22 mouse cellular contexts compared by ENCODE assay signal in genomic region chr5:114415606-114416005, GRCm38 (mm10).
"Had no signal": no experiment of that assay in that cellular context is flagged by ENCODE, and none has a peak within 500 bp of the region (broad histone marks: within the 10 kb centered on the region; RNA-seq: fewer than 3 reads in every experiment).

No protein-coding gene starts in this region.

- ATAC-seq: liver, postnatal 0 days; lung, postnatal 0 days; midbrain, embryonic 16.5 days had no signal

- H3K27me3 ChIP-seq: lung, embryonic 15.5 days; megakaryocyte, embryonic 14.5 days; midbrain, embryonic 12.5 days; neural tube, embryonic 13.5 days; neural tube, embryonic 15.5 days; stomach, embryonic 15.5 days had no signal

- DNase-seq: liver, postnatal 0 days; lung, adult 2 months; lung, postnatal 14 days; lung, postnatal 36 days; midbrain, embryonic 14.5 days; retina, postnatal 1 day; right cerebral cortex, adult 18-20 months; thymus, adult 18-20 months; thymus, postnatal 14 days; thymus, postnatal 36 days had no signal

- H3K4me3 ChIP-seq: lung, embryonic 15.5 days; megakaryocyte, embryonic 14.5 days; midbrain, embryonic 10.5 days; midbrain, embryonic 12.5 days; myocyte; neural tube, embryonic 13.5 days; neural tube, embryonic 15.5 days; stomach, embryonic 15.5 days had no signal

- H3K27ac ChIP-seq: lung, embryonic 15.5 days; macrophage; midbrain, embryonic 10.5 days; midbrain, embryonic 12.5 days; neural tube, embryonic 13.5 days; neural tube, embryonic 15.5 days; stomach, embryonic 15.5 days; stomach, postnatal 0 days had no signal
